Mouse (Mus musculus): ENCODE measurements around the gene Adam23. TPM values are rescaled to one million over a fixed set of nuclear protein-coding genes. Genes with fewer than 3 reads are reported as not detected.
A peak's percentile ranks its signal among the peaks of the same experiment; 100 is the strongest.

The Adam23 gene
- total and polyA plus RNA-seq, 2 experiments, result 2.8 to 25.0 TPM

DNA sequence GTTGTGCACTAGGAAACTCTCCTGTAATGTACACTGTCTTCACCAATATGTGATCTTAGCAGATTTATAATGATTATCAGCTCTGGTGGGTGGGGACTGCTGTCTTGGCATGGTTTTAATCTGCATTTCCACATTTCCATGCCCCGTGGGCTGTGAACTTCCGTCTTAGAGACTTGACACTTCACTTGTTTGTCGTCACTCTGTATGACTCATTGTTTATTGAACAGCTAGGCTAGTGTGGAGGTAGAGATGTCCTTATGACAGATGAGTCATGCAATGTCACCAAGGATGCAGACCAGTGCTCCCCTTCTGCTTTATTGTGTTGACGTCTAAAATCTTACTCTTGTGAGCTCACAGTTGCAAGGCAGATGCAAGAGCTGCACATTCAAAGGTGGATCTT lies 121.3 kb downstream of the Adam23 start:
- H3K4me3 ChIP-seq (ENCODE audit: insufficient read depth, low read depth, low read length), result no peak overlapping the region
- 61% methylated on average over 4 of the region's 4 CpGs for WGBS
- H3K9ac ChIP-seq (ENCODE audit: low read depth, low read length), result no peak overlapping the region
- no peaks in the 10 kb centered on the region for H3K36me3 ChIP-seq (ENCODE audit: control insufficient read depth, insufficient read depth, low read length)
- H3K27me3 ChIP-seq (ENCODE audit: control insufficient read depth, insufficient read depth, low read length), result no peaks in the 10 kb centered on the region
- H3K27ac ChIP-seq (replicated peaks; ENCODE audit: insufficient read depth, low read depth, low read length), result no peak overlapping the region
- no peaks in the 10 kb centered on the region for H3K79me2 ChIP-seq (ENCODE audit: control insufficient read depth, insufficient read depth, low read length)
- H3K4me1 ChIP-seq (ENCODE audit: control insufficient read depth, insufficient read depth, low read length), result no peaks in the 10 kb centered on the region
- TF ChIP-seq POLR2A (IDR thresholded peaks at IDR 0.05; ENCODE audit: extremely low read depth, insufficient read depth, low read length), result no peak
- no peak for TF ChIP-seq CTCF (IDR thresholded peaks at IDR 0.05; ENCODE audit: low read depth, low read length)
- peak; percentile 17 for DNase-seq (ENCODE audit: extremely low read depth, low read depth, low spot score)

DNA sequence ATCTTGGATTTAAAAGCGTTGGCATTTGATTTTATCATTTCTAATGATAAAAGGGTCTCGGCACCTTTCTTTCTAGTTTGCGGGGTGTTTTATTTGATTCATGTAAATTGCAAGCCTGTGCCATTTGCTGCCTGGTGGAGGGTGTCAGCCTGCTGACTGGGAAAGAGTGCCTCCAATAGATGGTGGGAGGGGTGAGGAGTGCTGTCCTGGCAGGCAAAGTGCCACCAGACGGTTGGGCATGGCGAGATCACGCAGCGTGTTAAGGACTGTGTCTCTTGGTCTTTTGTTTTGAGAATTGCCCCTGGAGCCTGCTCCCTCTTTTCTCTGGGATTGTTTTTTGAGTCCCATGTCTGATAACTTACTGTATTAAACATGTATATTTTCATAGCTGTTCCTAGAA lies 126.5 kb downstream of the Adam23 start:
- no peak overlapping the region for H3K27ac ChIP-seq (replicated peaks; ENCODE audit: insufficient read depth, low read depth, low read length)

DNA sequence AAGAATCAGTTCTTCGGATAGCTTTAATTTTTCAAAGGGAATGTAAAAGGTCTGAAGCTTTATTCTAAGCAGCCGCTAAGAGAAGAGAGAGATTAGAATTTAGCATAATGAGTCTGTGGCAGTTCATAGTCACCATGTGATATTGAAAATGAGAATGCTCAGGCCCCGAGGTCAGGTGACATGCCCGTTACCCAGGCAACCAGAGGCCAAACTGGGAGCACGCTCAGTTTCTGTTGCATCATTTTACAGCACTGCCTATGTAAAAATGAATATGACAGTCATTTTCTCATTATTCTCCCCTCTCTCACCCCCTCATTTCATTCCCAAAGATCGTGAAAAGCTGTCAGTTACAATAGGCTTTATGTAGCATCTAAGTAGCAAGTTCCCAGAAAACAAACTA lies 127.7 kb downstream of the Adam23 start:
- TF ChIP-seq CTCF (IDR thresholded peaks at IDR 0.05; ENCODE audit: low read depth, low read length) (no peak), POLR2A (IDR thresholded peaks at IDR 0.05; ENCODE audit: extremely low read depth, insufficient read depth, low read length) (no peak)
- Histone ChIP-seq H3K4me3 (ENCODE audit: insufficient read depth, low read depth, low read length) (no peak overlapping the region), H3K9ac (ENCODE audit: low read depth, low read length) (no peak overlapping the region), H3K4me1 (ENCODE audit: control insufficient read depth, insufficient read depth, low read length) (no peaks in the 10 kb centered on the region), H3K79me2 (ENCODE audit: control insufficient read depth, insufficient read depth, low read length) (no peaks in the 10 kb centered on the region), H3K36me3 (ENCODE audit: control insufficient read depth, insufficient read depth, low read length) (no peaks in the 10 kb centered on the region), H3K27me3 (ENCODE audit: control insufficient read depth, insufficient read depth, low read length) (no peaks in the 10 kb centered on the region), H3K27ac (replicated peaks; ENCODE audit: insufficient read depth, low read depth, low read length) (no peak overlapping the region)
- DNase-seq (ENCODE audit: extremely low read depth, low read depth, low spot score), result no peak
- 68% methylated on average over 6 of the region's 6 CpGs for WGBS

More for the DNA sequence above, 126.5 kb downstream of the Adam23 start:
- Histone ChIP-seq H3K27me3 (ENCODE audit: control insufficient read depth, insufficient read depth, low read length) (no peaks in the 10 kb centered on the region), H3K4me3 (ENCODE audit: insufficient read depth, low read depth, low read length) (no peak overlapping the region), H3K79me2 (ENCODE audit: control insufficient read depth, insufficient read depth, low read length) (no peaks in the 10 kb centered on the region), H3K36me3 (ENCODE audit: control insufficient read depth, insufficient read depth, low read length) (no peaks in the 10 kb centered on the region), H3K4me1 (ENCODE audit: control insufficient read depth, insufficient read depth, low read length) (no peaks in the 10 kb centered on the region), H3K9ac (ENCODE audit: low read depth, low read length) (no peak overlapping the region)
- whole genome bisulfite sequencing, result 93% methylated on average over 7 of the region's 7 CpGs
- no peak for DNase-seq (ENCODE audit: extremely low read depth, low read depth, low spot score)
- TF ChIP-seq CTCF (IDR thresholded peaks at IDR 0.05; ENCODE audit: low read depth, low read length) (no peak), POLR2A (IDR thresholded peaks at IDR 0.05; ENCODE audit: extremely low read depth, insufficient read depth, low read length) (no peak)

DNA sequence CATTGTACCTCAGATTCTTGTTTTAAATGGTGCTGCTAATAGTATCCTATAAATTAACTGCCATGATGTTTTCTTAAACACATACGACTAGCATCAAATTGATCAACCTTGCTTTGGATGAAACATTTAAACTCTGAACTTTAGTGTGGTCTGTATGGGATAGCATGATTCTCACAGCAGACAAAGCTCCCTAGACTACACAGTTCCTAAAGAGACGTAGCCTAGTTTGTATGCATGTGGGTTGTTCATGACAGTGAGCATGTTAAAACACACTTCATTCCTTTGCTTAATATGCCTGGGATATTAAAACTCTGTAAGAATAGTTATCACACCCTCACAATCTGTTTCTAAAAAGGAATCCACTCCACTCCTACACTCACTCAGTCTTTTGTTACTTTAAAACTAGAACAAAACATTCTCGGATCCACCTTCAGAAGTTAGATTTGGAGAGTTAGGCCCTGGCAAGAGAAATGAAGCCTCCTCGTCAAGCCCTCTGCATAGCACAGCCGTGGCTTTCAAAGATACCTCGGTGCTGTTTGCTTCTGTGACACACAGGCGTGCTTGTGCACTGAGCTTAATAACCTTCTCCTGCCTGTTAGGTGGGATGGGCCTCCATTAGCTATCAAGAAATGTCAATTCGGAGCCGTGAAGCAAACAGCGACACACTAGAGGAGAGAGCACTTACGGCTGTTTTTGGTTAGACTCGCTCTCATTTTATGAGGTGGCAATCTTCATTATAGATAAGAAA lies 128.3 kb downstream of the Adam23 start:
- H3K27me3 ChIP-seq (ENCODE audit: control insufficient read depth, insufficient read depth, low read length), result no peaks in the 10 kb centered on the region
- DNase-seq (ENCODE audit: extremely low read depth, low read depth, low spot score), result no peak
- no peak overlapping the region for H3K4me3 ChIP-seq (ENCODE audit: insufficient read depth, low read depth, low read length)
- H3K36me3 ChIP-seq (ENCODE audit: control insufficient read depth, insufficient read depth, low read length), result no peaks in the 10 kb centered on the region
- no peaks in the 10 kb centered on the region for H3K4me1 ChIP-seq (ENCODE audit: control insufficient read depth, insufficient read depth, low read length)
- H3K9ac ChIP-seq (ENCODE audit: low read depth, low read length), result no peak overlapping the region
- WGBS, result 72% methylated on average over 12 of the region's 12 CpGs
- H3K79me2 ChIP-seq (ENCODE audit: control insufficient read depth, insufficient read depth, low read length), result no peaks in the 10 kb centered on the region
- no peak overlapping the region for H3K27ac ChIP-seq (replicated peaks; ENCODE audit: insufficient read depth, low read depth, low read length)
- TF ChIP-seq CTCF (IDR thresholded peaks at IDR 0.05; ENCODE audit: low read depth, low read length), result no peak
- no peak for TF ChIP-seq POLR2A (IDR thresholded peaks at IDR 0.05; ENCODE audit: extremely low read depth, insufficient read depth, low read length)

DNA sequence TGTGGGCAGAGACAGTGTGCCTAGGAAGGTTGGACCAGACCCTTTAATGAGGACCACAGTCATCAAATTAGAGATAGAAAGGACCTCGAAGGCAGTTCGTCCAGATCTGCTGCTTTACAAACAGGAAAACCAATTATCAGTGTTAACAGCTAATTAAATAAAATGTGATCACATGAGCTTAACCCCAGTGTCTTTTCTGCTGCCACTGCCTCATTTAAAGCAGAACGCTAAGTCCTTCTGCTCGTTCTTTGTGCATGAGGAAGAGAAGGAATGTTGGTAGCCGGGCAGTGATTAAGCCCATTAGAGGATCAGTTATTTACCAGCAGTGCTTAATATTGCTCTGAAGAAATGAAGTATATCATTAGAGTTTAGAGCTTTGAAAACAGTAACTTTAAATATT lies 131.1 kb downstream of the Adam23 start:
- no peaks in the 10 kb centered on the region for H3K27me3 ChIP-seq (ENCODE audit: control insufficient read depth, insufficient read depth, low read length)
- no peak for DNase-seq (ENCODE audit: extremely low read depth, low read depth, low spot score)
- no peaks in the 10 kb centered on the region for H3K36me3 ChIP-seq (ENCODE audit: control insufficient read depth, insufficient read depth, low read length)
- no peak overlapping the region for H3K27ac ChIP-seq (replicated peaks; ENCODE audit: insufficient read depth, low read depth, low read length)
- TF ChIP-seq CTCF (IDR thresholded peaks at IDR 0.05; ENCODE audit: low read depth, low read length) (no peak), POLR2A (IDR thresholded peaks at IDR 0.05; ENCODE audit: extremely low read depth, insufficient read depth, low read length) (no peak)
- no peaks in the 10 kb centered on the region for H3K4me1 ChIP-seq (ENCODE audit: control insufficient read depth, insufficient read depth, low read length)
- WGBS, result 73% methylated on average over 5 of the region's 5 CpGs
- no peaks in the 10 kb centered on the region for H3K79me2 ChIP-seq (ENCODE audit: control insufficient read depth, insufficient read depth, low read length)
- no peak overlapping the region for H3K9ac ChIP-seq (ENCODE audit: low read depth, low read length)
- H3K4me3 ChIP-seq (ENCODE audit: insufficient read depth, low read depth, low read length), result no peak overlapping the region

DNA sequence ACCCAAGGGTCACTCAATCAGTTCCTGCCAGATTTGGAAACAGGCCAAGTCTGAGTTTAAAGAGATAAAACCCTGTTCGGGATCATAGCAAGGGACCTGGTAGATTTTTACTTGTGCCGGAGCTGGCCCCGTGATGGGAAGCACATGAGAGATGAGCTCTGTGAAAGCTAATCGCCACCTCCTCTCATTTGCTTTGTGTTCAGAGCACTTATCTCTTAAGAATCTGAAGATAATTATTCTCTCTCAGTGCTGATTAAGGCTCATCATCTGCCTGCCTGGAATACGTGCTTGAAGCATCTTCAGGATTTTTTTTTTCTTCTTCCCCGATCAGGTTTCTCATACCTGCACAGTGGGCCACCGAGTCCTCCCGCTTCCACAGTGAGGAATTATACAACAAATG lies 133.5 kb downstream of the Adam23 start:
- H3K9ac ChIP-seq (ENCODE audit: low read depth, low read length), result no peak overlapping the region
- DNase-seq (ENCODE audit: extremely low read depth, low read depth, low spot score), result no peak
- no peaks in the 10 kb centered on the region for H3K79me2 ChIP-seq (ENCODE audit: control insufficient read depth, insufficient read depth, low read length)
- no peaks in the 10 kb centered on the region for H3K27me3 ChIP-seq (ENCODE audit: control insufficient read depth, insufficient read depth, low read length)
- WGBS, result 83% methylated on average over 8 of the region's 8 CpGs
- H3K4me3 ChIP-seq (ENCODE audit: insufficient read depth, low read depth, low read length), result no peak overlapping the region
- no peaks in the 10 kb centered on the region for H3K36me3 ChIP-seq (ENCODE audit: control insufficient read depth, insufficient read depth, low read length)
- TF ChIP-seq CTCF (IDR thresholded peaks at IDR 0.05; ENCODE audit: low read depth, low read length), result no peak
- TF ChIP-seq POLR2A (IDR thresholded peaks at IDR 0.05; ENCODE audit: extremely low read depth, insufficient read depth, low read length), result no peak
- no peak overlapping the region for H3K27ac ChIP-seq (replicated peaks; ENCODE audit: insufficient read depth, low read depth, low read length)
- H3K4me1 ChIP-seq (ENCODE audit: control insufficient read depth, insufficient read depth, low read length), result no peaks in the 10 kb centered on the region

All from liver, adult 2 months (tissue).